Mouse (Mus musculus): Measurements from ENCODE around the gene Slc2a9.

DNA sequence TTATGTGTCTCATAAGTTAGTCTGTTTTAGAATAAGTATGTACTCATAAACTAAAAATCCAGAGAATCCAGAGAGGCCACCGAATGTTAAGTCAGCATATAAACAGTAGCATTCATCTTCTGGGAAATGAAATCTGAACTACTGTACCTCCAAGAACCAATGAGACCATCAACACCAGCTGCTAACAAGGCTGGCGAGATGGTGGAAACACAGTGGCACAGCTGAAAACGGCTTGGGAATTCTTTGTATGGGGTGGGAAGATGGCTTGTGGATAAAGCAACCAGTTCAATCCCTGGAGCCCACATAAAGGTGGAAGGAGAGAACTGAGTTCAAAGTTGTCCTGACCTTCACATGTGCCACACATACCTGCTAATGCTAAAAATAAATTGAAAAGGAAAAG, 49.7 kb upstream of the Slc2a9 start:
- no peak for TF ChIP-seq POLR2A (IDR thresholded peaks at IDR 0.05; ENCODE audit: low read depth, low read length)
- TF ChIP-seq CTCF (IDR thresholded peaks at IDR 0.05; ENCODE audit: extremely low read depth, insufficient read length, insufficient replicate concordance, low read depth, low read length) = no peak
